23 mouse cellular contexts compared by ENCODE assay signal in genomic region chr4:154693348-154694015, GRCm38 (mm10). TPM values are rescaled to one million over a fixed set of nuclear protein-coding genes. Genes with fewer than 3 reads are reported as not detected.
DNase-seq lines count a peak whose midpoint lies in the region; ATAC-seq and TF ChIP-seq lines count a peak whose summit lies in the region.
"Had no signal": no experiment of that assay in that cellular context is flagged by ENCODE, and none has a peak within 500 bp of the region (broad histone marks: within the 10 kb centered on the region; RNA-seq: fewer than 3 reads in every experiment).

No protein-coding gene starts in this region.

- peak; percentile 27 for DNase-seq in hindbrain, embryonic 11.5 days (ENCODE audit: low spot score)
- DNase-seq in hindbrain, postnatal 0 days (ENCODE audit: low spot score) = no peak
- DNase-seq in embryo, embryonic 10 days (ENCODE audit: low spot score) = peak; percentile 74
- DNase-seq in mesoderm, embryonic 11.5 days (ENCODE audit: low read depth, low spot score) = peak; percentile 49
- no peak for DNase-seq in cerebellum, postnatal 36 days
- DNase-seq in urinary bladder, adult 18-20 months (ENCODE audit: low spot score in 2 of 2) = no peak
- DNase-seq: cerebellum, adult 11 months; kidney, adult 8-10 months; liver, embryonic 13.5 days had no signal

- no peaks in the 10 kb centered on the region for H3K4me1 ChIP-seq in hindbrain, embryonic 11.5 days (replicated peaks; ENCODE audit: control insufficient read depth, insufficient read depth, low read length)
- no peaks in the 10 kb centered on the region for H3K4me1 ChIP-seq in hindbrain, postnatal 0 days (ENCODE audit: insufficient read depth, low read length)
- H3K4me1 ChIP-seq in forebrain, embryonic 13.5 days = peaks cover 27% of the 10 kb centered on the region
- peaks cover 6% of the 10 kb centered on the region; the same call in 1 of the 2 replicates for H3K4me1 ChIP-seq in midbrain, embryonic 13.5 days (replicated peaks)
- H3K4me1 ChIP-seq: liver, embryonic 13.5 days had no signal

- WGBS in hindbrain, embryonic 11.5 days = 73% methylated on average over 20 of the region's 20 CpGs
- 76% methylated on average over 20 of the region's 20 CpGs for WGBS in hindbrain, postnatal 0 days
- 40% methylated on average over 20 of the region's 20 CpGs for WGBS in forebrain, embryonic 13.5 days
- WGBS in midbrain, embryonic 13.5 days = 77% methylated on average over 20 of the region's 20 CpGs

- H3K27me3 ChIP-seq in hindbrain, embryonic 11.5 days (ENCODE audit: control insufficient read depth, insufficient read depth, low read length) = no peaks in the 10 kb centered on the region
- no peaks in the 10 kb centered on the region for H3K27me3 ChIP-seq in hindbrain, postnatal 0 days (ENCODE audit: insufficient read depth, low read length)
- H3K27me3 ChIP-seq in forebrain, embryonic 13.5 days = no peaks in the 10 kb centered on the region
- H3K27me3 ChIP-seq in midbrain, embryonic 13.5 days = no peaks in the 10 kb centered on the region
- H3K27me3 ChIP-seq: liver, embryonic 13.5 days had no signal

- H3K27ac ChIP-seq in hindbrain, embryonic 11.5 days (ENCODE audit: low read depth, low read length) = no peak overlapping the region
- no peak overlapping the region for H3K27ac ChIP-seq in hindbrain, postnatal 0 days
- no peak overlapping the region for H3K27ac ChIP-seq in forebrain, embryonic 13.5 days
- H3K27ac ChIP-seq in midbrain, embryonic 13.5 days = no peak overlapping the region
- H3K27ac ChIP-seq: hindbrain, embryonic 14.5 days; liver, embryonic 13.5 days had no signal

- no peaks in the 10 kb centered on the region for H3K9me3 ChIP-seq in hindbrain, embryonic 11.5 days (ENCODE audit: control insufficient read depth, low read length)
- H3K9me3 ChIP-seq in hindbrain, postnatal 0 days (ENCODE audit: low read length) = no peaks in the 10 kb centered on the region
- no peaks in the 10 kb centered on the region for H3K9me3 ChIP-seq in forebrain, embryonic 13.5 days (replicated peaks)
- H3K9me3 ChIP-seq in midbrain, embryonic 13.5 days = no peaks in the 10 kb centered on the region
- H3K9me3 ChIP-seq: liver, embryonic 13.5 days had no signal

- no peak overlapping the region for H3K4me3 ChIP-seq in hindbrain, embryonic 11.5 days (ENCODE audit: low read depth, low read length)
- no peak overlapping the region for H3K4me3 ChIP-seq in hindbrain, postnatal 0 days (ENCODE audit: low read length)
- H3K4me3 ChIP-seq in forebrain, embryonic 13.5 days = no peak overlapping the region
- no peak overlapping the region for H3K4me3 ChIP-seq in midbrain, embryonic 13.5 days (replicated peaks)
- H3K4me3 ChIP-seq: liver, embryonic 13.5 days had no signal

- H3K9ac ChIP-seq in hindbrain, embryonic 11.5 days (ENCODE audit: low read depth, low read length) = no peak overlapping the region
- H3K9ac ChIP-seq in hindbrain, postnatal 0 days (replicated peaks; ENCODE audit: low read length) = no peak overlapping the region
- no peak overlapping the region for H3K9ac ChIP-seq in forebrain, embryonic 13.5 days
- no peak overlapping the region for H3K9ac ChIP-seq in midbrain, embryonic 13.5 days (replicated peaks)
- H3K9ac ChIP-seq: hindbrain, embryonic 14.5 days; liver, embryonic 13.5 days had no signal

- TF ChIP-seq CTCF in hindbrain, postnatal 0 days (IDR thresholded peaks at IDR 0.05; ENCODE audit: low read depth) = no peak

- no peak overlapping the region for H3K4me2 ChIP-seq in hindbrain, embryonic 11.5 days (replicated peaks; ENCODE audit: low read depth, low read length)
- H3K4me2 ChIP-seq in hindbrain, postnatal 0 days (ENCODE audit: low read depth, low read length) = no peak overlapping the region
- H3K4me2 ChIP-seq in forebrain, embryonic 13.5 days = peak overlapping the region; percentile 14
- H3K4me2 ChIP-seq in midbrain, embryonic 13.5 days (replicated peaks) = no peak overlapping the region
- H3K4me2 ChIP-seq: hindbrain, embryonic 14.5 days; liver, embryonic 13.5 days had no signal

- no peaks in the 10 kb centered on the region for H3K36me3 ChIP-seq in hindbrain, embryonic 11.5 days (ENCODE audit: control insufficient read depth, insufficient read depth, low read length)
- H3K36me3 ChIP-seq in hindbrain, postnatal 0 days (ENCODE audit: insufficient read depth, low read length) = no peaks in the 10 kb centered on the region
- no peaks in the 10 kb centered on the region for H3K36me3 ChIP-seq in forebrain, embryonic 13.5 days (ENCODE audit: poor library complexity, severe bottlenecking)
- H3K36me3 ChIP-seq in midbrain, embryonic 13.5 days = no peaks in the 10 kb centered on the region
- H3K36me3 ChIP-seq: G1E; liver, embryonic 13.5 days had no signal

- no peak for ATAC-seq in hindbrain, embryonic 11.5 days (ENCODE audit: low FRiP score)
- no peak for ATAC-seq in hindbrain, postnatal 0 days
- peak; percentile 45; the same call in 1 of the 2 replicates for ATAC-seq in forebrain, embryonic 13.5 days
- ATAC-seq in midbrain, embryonic 13.5 days = no peak
- ATAC-seq: lung, postnatal 0 days had no signal

RNA-seq across cellular contexts. Expression of gene Actrt2, which starts 25.8 kb away (rescaled TPM):
- not detected in 2 replicates for polyA plus RNA-seq in hindbrain, embryonic 11.5 days (2014; fragmentation: Nextera tagmentation; extraction: Ambion mirVana)
- total RNA-seq in hindbrain, postnatal 0 days (2014; rRNA removed) = not detected in 2 replicates
- polyA plus RNA-seq in hindbrain, postnatal 0 days (2015; fragmentation: Nextera tagmentation; extraction: Ambion mirVana) = not detected in 2 replicates
- not detected in 2 replicates for polyA plus RNA-seq in forebrain, embryonic 13.5 days (2015; fragmentation: Nextera tagmentation; extraction: Ambion mirVana)
- polyA plus RNA-seq in midbrain, embryonic 13.5 days (2015; fragmentation: Nextera tagmentation; extraction: Ambion mirVana) = not detected in 2 replicates
- total RNA-seq: adrenal gland, postnatal 4 days; G1E; gastrocnemius, postnatal 4 days; layer of hippocampus, adult 18-20 months; left cerebral cortex, adult 8-10 months; megakaryocyte-erythroid progenitor cell, adult 5-6 weeks had no signal
- polyA plus RNA-seq: C2C12; frontal cortex, adult 2 months; G1E; heart, embryonic 14.5 days; hindbrain, embryonic 14.5 days; liver, embryonic 13.5 days; lung, postnatal 0 days; spleen, adult 2 months had no signal

RNA-seq across cellular contexts. Expression of gene Prdm16, which starts 56.8 kb away (rescaled TPM):
- polyA plus RNA-seq in hindbrain, embryonic 11.5 days (2014; fragmentation: Nextera tagmentation; extraction: Ambion mirVana) = 17.6 and 21.8 TPM in 2 replicates
- total RNA-seq in hindbrain, postnatal 0 days (2014; rRNA removed) = 5.3 and 5.8 TPM in 2 replicates
- 10.3 and 10.5 TPM in 2 replicates for polyA plus RNA-seq in hindbrain, postnatal 0 days (2015; fragmentation: Nextera tagmentation; extraction: Ambion mirVana)
- 37.6 and 41.3 TPM in 2 replicates for polyA plus RNA-seq in forebrain, embryonic 13.5 days (2015; fragmentation: Nextera tagmentation; extraction: Ambion mirVana)
- polyA plus RNA-seq in midbrain, embryonic 13.5 days (2015; fragmentation: Nextera tagmentation; extraction: Ambion mirVana) = 8.7 and 12.5 TPM in 2 replicates
- polyA plus RNA-seq: C2C12, G1E had no signal

Comparison
In these comparisons a context has a peak if more than half of its experiments do, and no peak if none do; other contexts are left out.
1. DNase-seq: peak in hindbrain, embryonic 11.5 days (single experiment), embryo, embryonic 10 days (single experiment) and mesoderm, embryonic 11.5 days (single experiment); none in hindbrain, postnatal 0 days (single experiment), cerebellum, postnatal 36 days (0 of 2) and urinary bladder, adult 18-20 months (0 of 2).